Mouse (Mus musculus) megakaryocyte, embryonic 14.5 days (primary cell): ENCODE measurements around the gene Tsg101.
A peak's percentile ranks its signal among the peaks of the same experiment; 100 is the strongest.

Experiments
- FLI1 ChIP-seq: IDR thresholded peaks from 2 replicates; pipeline ENCODE4 v1.6.1; 2012; ENCODE audit warnings: low read length, inconsistent platforms, mixed read lengths
- GATA1 ChIP-seq: IDR thresholded peaks from 3 replicates; pipeline ENCODE4 v1.6.1; 2012; ENCODE audit warnings: mixed read lengths, low read length, inconsistent platforms, borderline replicate concordance

DNA sequence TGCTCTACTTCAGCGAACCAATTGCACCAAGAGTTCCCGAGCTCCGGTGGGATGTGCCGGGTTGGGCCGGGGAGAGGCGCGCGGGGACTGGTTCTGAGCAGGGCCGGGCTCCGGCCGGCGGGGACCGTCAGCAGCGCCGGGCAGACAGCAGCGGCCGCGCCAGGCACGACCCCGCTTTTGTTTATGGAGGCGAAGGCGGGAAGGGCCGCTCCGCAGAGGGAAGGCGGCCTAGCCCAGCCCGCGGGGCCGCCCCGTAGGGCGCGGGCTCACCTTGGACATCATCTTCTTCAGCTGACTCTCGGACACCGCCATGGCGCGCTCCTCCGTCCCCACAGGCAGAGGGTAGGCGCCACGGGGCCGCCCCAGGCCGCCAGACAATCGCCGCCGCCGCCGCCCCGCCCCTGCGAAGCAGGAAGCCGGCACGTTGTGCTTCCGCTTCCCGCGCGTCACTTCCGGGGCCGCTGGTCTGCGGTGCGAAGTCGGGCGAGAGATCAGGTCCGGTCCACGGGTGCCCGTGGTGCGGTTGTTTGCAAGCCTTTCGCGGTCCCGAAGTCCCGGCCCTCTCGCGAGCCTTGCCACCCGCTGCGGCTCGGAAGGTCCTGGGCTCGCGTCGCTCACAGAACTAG, at the start of gene Tsg101:
- no peak for TF ChIP-seq GATA1
- peak; percentile 70; the same call in 1 of the 2 replicates for TF ChIP-seq FLI1
